Mouse (Mus musculus) C2C12 (cell line): ENCODE data around the gene Arap2.

Experiments used
- CTCF ChIP-seq: IDR thresholded peaks from one replicate; pipeline ENCODE4 v1.5.1; 2011; ENCODE audit not compliant: control insufficient read depth, insufficient read depth, insufficient read length
- FOSL1 ChIP-seq: IDR thresholded peaks from one replicate; pipeline ENCODE4 v1.8.0; 2011; ENCODE audit warnings: mild to moderate bottlenecking, low read length; ENCODE audit not compliant: poor library complexity, insufficient read depth, severe bottlenecking
- MAX ChIP-seq: IDR thresholded peaks from one replicate; pipeline ENCODE4 v1.6.1; 2011; ENCODE audit warnings: mild to moderate bottlenecking, control low read depth
- USF1 ChIP-seq: IDR thresholded peaks from one replicate; pipeline ENCODE4 v1.6.1; 2011; ENCODE audit warnings: low read depth, mild to moderate bottlenecking, control low read depth, moderate library complexity

GRCm38 (mm10) chr5:62743220-62743922 is 22.6 kb downstream of the Arap2 start:
- TF ChIP-seq CTCF (no peak), FOSL1 (no peak), USF1 (no peak), MAX (no peak)
